Mouse (Mus musculus) cerebellum, adult 9-10 months (tissue): ENCODE data around the gene Fam53b.

Source experiments
- DNase-seq: peaks from one replicate; pipeline ENCODE4 v3.0.0; 2022

The Fam53b gene

GRCm38 (mm10) chr7:132787022-132787421 lies 26.7 kb downstream of the Fam53b start:
- no peak for DNase-seq

- peak; percentile 77 for DNase-seq
Observed at GRCm38 (mm10) chr7:132786522-132786921, 27.2 kb downstream of the Fam53b start.

GRCm38 (mm10) chr7:132786011-132786410 lies 27.7 kb downstream of the Fam53b start:
- DNase-seq = no peak

GRCm38 (mm10) chr7:132784101-132784500 lies 29.6 kb downstream of the Fam53b start:
- no peak for DNase-seq

GRCm38 (mm10) chr7:132781850-132782249 lies 31.8 kb downstream of the Fam53b start:
- DNase-seq = peak; percentile 75

GRCm38 (mm10) chr7:132781130-132781814 lies 32.4 kb downstream of the Fam53b start:
- DNase-seq = no peak

- DNase-seq = peak; percentile 69
Observed at GRCm38 (mm10) chr7:132780611-132781010, 33.1 kb downstream of the Fam53b start.

- no peak for DNase-seq
Observed at GRCm38 (mm10) chr7:132778630-132779029, 35.1 kb downstream of the Fam53b start.

- DNase-seq = no peak
Observed at GRCm38 (mm10) chr7:132777728-132778453, 35.8 kb downstream of the Fam53b start.

GRCm38 (mm10) chr7:132777117-132777516 lies 36.6 kb downstream of the Fam53b start:
- no peak for DNase-seq

- DNase-seq = no peak
Observed at GRCm38 (mm10) chr7:132776338-132777111, 37.2 kb downstream of the Fam53b start.

- DNase-seq = no peak
Observed at GRCm38 (mm10) chr7:132775922-132776321, 37.8 kb downstream of the Fam53b start.

GRCm38 (mm10) chr7:132775333-132775732 lies 38.4 kb downstream of the Fam53b start:
- DNase-seq = no peak

- no peak for DNase-seq
Observed at GRCm38 (mm10) chr7:132773011-132773705, 40.5 kb downstream of the Fam53b start.

GRCm38 (mm10) chr7:132772440-132772839 lies 41.2 kb downstream of the Fam53b start:
- DNase-seq = no peak

GRCm38 (mm10) chr7:132768498-132769344 lies 45.0 kb downstream of the Fam53b start:
- peak; percentile 71 for DNase-seq

GRCm38 (mm10) chr7:132767999-132768370 lies 45.7 kb downstream of the Fam53b start:
- DNase-seq = no peak

GRCm38 (mm10) chr7:132767233-132767998 lies 46.3 kb downstream of the Fam53b start:
- DNase-seq = no peak

- DNase-seq = no peak
Observed at GRCm38 (mm10) chr7:132766235-132766871, 47.3 kb downstream of the Fam53b start.

- DNase-seq = no peak
Observed at GRCm38 (mm10) chr7:132765629-132766186, 48.0 kb downstream of the Fam53b start.
